Mouse (Mus musculus): ENCODE results near the gene 1600015I10Rik. TPM values are rescaled to one million over a fixed set of nuclear protein-coding genes. Genes with fewer than 3 reads are reported as not detected.

1600015I10Rik gene
- polyA plus RNA-seq (2012; rRNA removed; ENCODE audit: low replicate concordance) = not detected in 2 replicates

GRCm38 (mm10) chr6:48929595-48929994 lies at the start of gene 1600015I10Rik:
1600015I10Rik (plus strand) TSS chr6:48929895.

GRCm38 (mm10) chr6:48974663-48975062 lies 45.0 kb downstream of the 1600015I10Rik start, which contains the start of gene Doxl2:
Doxl2 (plus strand) TSS chr6:48974963.

Other genes starting within 250 kb of the 1600015I10Rik start
- gene Gimap4, start 245.3 kb upstream of the 1600015I10Rik start, polyA plus RNA-seq (2012; rRNA removed; ENCODE audit: low replicate concordance) = 1.3 and 6.1 TPM in 2 replicates
- gene Gimap6, start 221.7 kb upstream of the 1600015I10Rik start, polyA plus RNA-seq (2012; rRNA removed; ENCODE audit: low replicate concordance) = 0.92 and 2.6 TPM in 2 replicates
- not detected in 2 replicates for gene Gm28053, start 211.3 kb upstream of the 1600015I10Rik start, polyA plus RNA-seq (2012; rRNA removed; ENCODE audit: low replicate concordance)
- 0.63 and 2.0 TPM in 2 replicates for gene Gimap7, start 211.3 kb upstream of the 1600015I10Rik start, polyA plus RNA-seq (2012; rRNA removed; ENCODE audit: low replicate concordance)
- gene Gimap1, start 190.8 kb upstream of the 1600015I10Rik start, polyA plus RNA-seq (2012; rRNA removed; ENCODE audit: low replicate concordance) = 10.2 and 21.6 TPM in 2 replicates
- gene Gimap5, start 183.7 kb upstream of the 1600015I10Rik start, polyA plus RNA-seq (2012; rRNA removed; ENCODE audit: low replicate concordance) = 7.1 and 9.2 TPM in 2 replicates
- 3.7 and 11.7 TPM in 2 replicates for gene Gimap3, start 159.0 kb upstream of the 1600015I10Rik start, polyA plus RNA-seq (2012; rRNA removed; ENCODE audit: low replicate concordance)
- 106 and 117 TPM in 2 replicates for gene Tmem176a, start 89.0 kb upstream of the 1600015I10Rik start, polyA plus RNA-seq (2012; rRNA removed; ENCODE audit: low replicate concordance)
- gene Tmem176b, start 88.4 kb upstream of the 1600015I10Rik start, polyA plus RNA-seq (2012; rRNA removed; ENCODE audit: low replicate concordance) = 210 and 214 TPM in 2 replicates
- gene Aoc1, start 57.0 kb upstream of the 1600015I10Rik start, polyA plus RNA-seq (2012; rRNA removed; ENCODE audit: low replicate concordance) = 152 and 648 TPM in 2 replicates
- not detected in 2 replicates for gene Doxl2, start 45.1 kb downstream of the 1600015I10Rik start, polyA plus RNA-seq (2012; rRNA removed; ENCODE audit: low replicate concordance)
- gene Svs1, start 57.0 kb downstream of the 1600015I10Rik start, polyA plus RNA-seq (2012; rRNA removed; ENCODE audit: low replicate concordance) = not detected in 2 replicates
- 0.53 and 1.6 TPM in 2 replicates for gene Gpnmb, start 106.7 kb downstream of the 1600015I10Rik start, polyA plus RNA-seq (2012; rRNA removed; ENCODE audit: low replicate concordance)
- 19.1 and 44.3 TPM in 2 replicates for gene Malsu1, start 143.9 kb downstream of the 1600015I10Rik start, polyA plus RNA-seq (2012; rRNA removed; ENCODE audit: low replicate concordance)